Mouse (Mus musculus) megakaryocyte, embryonic 14.5 days (primary cell): ENCODE measurements around the gene Kcns1.

Experiments used
- FLI1 ChIP-seq: IDR thresholded peaks from 2 replicates; pipeline ENCODE4 v1.6.1; 2012; ENCODE audit warnings: low read length, inconsistent platforms, mixed read lengths
- GATA1 ChIP-seq: IDR thresholded peaks from 3 replicates; pipeline ENCODE4 v1.6.1; 2012; ENCODE audit warnings: mixed read lengths, low read length, inconsistent platforms, borderline replicate concordance

DNA sequence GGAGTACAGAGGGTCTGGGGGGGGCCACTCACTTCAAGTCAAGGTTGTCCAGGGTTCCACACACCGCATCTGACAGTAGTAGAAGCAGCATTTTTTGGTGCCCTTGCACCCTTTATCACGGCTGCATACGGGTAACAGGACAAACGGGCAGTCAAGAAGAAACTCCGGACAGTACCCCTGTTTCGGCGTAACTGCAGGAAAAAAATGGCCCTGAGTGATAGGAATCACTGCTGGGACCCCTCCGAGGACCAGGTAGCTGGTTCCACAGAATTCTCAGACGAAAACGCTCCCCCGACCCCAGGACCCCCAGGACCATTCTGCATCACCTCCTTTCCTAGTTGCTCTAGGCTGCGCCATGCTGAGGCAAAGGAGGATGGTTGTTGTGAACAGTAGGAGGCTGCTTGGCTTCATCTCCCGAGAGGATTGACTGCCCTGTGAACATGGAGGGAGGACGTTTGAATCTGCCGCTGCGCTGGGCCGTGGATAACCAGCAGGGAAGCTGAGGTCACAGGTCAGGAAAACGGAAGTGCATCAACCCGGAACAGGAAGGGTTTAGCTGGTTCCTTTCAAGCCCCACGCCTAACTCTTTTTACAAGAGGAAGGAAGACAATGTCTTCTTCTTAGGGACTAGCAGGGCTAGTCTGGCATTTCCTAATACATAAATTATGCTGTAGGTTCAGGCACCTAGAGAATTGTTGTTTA, 28.9 kb upstream of the Kcns1 start, which contains the start of gene Wfdc15a:
- TF ChIP-seq GATA1 (no peak), FLI1 (no peak)
